Mouse (Mus musculus): Measurements from ENCODE around the gene Serpina1d. TPM values are rescaled to one million over a fixed set of nuclear protein-coding genes. Genes with fewer than 3 reads are reported as not detected.

The Serpina1d gene
- polyA plus RNA-seq, 1 experiment from 2014 or later: 6.6 TPM

Other genes starting within 250 kb of the Serpina1d start
- 1.2 and 1.8 TPM in 2 replicates for gene Ppp4r4, start 241.3 kb downstream of the Serpina1d start, polyA plus RNA-seq (2014; fragmentation: Nextera tagmentation; extraction: Ambion mirVana)
- gene Serpina10, start 142.1 kb downstream of the Serpina1d start, polyA plus RNA-seq (2014; fragmentation: Nextera tagmentation; extraction: Ambion mirVana): 0.42 TPM in 2 replicates
- gene Serpina6, start 116.4 kb downstream of the Serpina1d start, polyA plus RNA-seq (2014; fragmentation: Nextera tagmentation; extraction: Ambion mirVana): 0.90 and 75.1 TPM in 2 replicates
- gene Serpina16, start 97.5 kb downstream of the Serpina1d start, polyA plus RNA-seq (2014; fragmentation: Nextera tagmentation; extraction: Ambion mirVana): 0.27 TPM in 1 of 2 replicates, not detected in the other
- gene Serpina1f, start 78.1 kb downstream of the Serpina1d start, polyA plus RNA-seq (2014; fragmentation: Nextera tagmentation; extraction: Ambion mirVana): 0.20 TPM in 1 of 2 replicates, not detected in the other
- gene Serpina1b, start 56.8 kb upstream of the Serpina1d start, polyA plus RNA-seq (2014; fragmentation: Nextera tagmentation; extraction: Ambion mirVana): 58.4 and 58.7 TPM in 2 replicates
- gene Serpina1a, start 90.0 kb upstream of the Serpina1d start, polyA plus RNA-seq (2014; fragmentation: Nextera tagmentation; extraction: Ambion mirVana): 35.4 and 41.6 TPM in 2 replicates
- 30.5 and 35.0 TPM in 2 replicates for gene Serpina1c, start 131.3 kb upstream of the Serpina1d start, polyA plus RNA-seq (2014; fragmentation: Nextera tagmentation; extraction: Ambion mirVana)
- 5.3 and 9.2 TPM in 2 replicates for gene Serpina1e, start 185.4 kb upstream of the Serpina1d start, polyA plus RNA-seq (2014; fragmentation: Nextera tagmentation; extraction: Ambion mirVana)
- not detected in 2 replicates for gene Serpina11, start 216.4 kb upstream of the Serpina1d start, polyA plus RNA-seq (2014; fragmentation: Nextera tagmentation; extraction: Ambion mirVana)
- 0.04 TPM in 1 of 2 replicates, not detected in the other for gene Serpina9, start 240.2 kb upstream of the Serpina1d start, polyA plus RNA-seq (2014; fragmentation: Nextera tagmentation; extraction: Ambion mirVana)

Measured in intestine, embryonic 14.5 days (tissue).